Mouse (Mus musculus) hindbrain, embryonic 13.5 days (tissue): ENCODE measurements around the gene Ntan1. TPM values are rescaled to one million over a fixed set of nuclear protein-coding genes. Genes with fewer than 3 reads are reported as not detected.

Experiments
- microRNA-seq: library from miRNA; unstranded; fragments of <30 nt; microRNA quantifications from one replicate; pipeline ENCODE4, GENCODE M21; 2016
- polyA plus RNA-seq: library from polyadenylated mRNA; unstranded; fragments of >200 nt; fragmentation: Nextera tagmentation; extraction: Ambion mirVana; gene quantifications from 2 replicates; pipeline ENCODE4 v1.2.1, GENCODE M21; 2015

Gene Ntan1
- polyA plus RNA-seq, 1 experiment from 2014 or later: 224 TPM

Small RNAs within 50 kb of the gene (microRNA-seq; reads per million reads assigned to microRNA genes)
- not detected for gene Gm27734

Other genes with a start within 250 kb of the Ntan1 start
- gene Parn, start 150.7 kb upstream of the Ntan1 start, polyA plus RNA-seq: 36.2 and 37.3 TPM in 2 replicates
- 51.5 and 54.6 TPM in 2 replicates for gene Bfar, start 147.0 kb upstream of the Ntan1 start, polyA plus RNA-seq
- 8.5 and 8.9 TPM in 2 replicates for gene 3110001I22Rik, start 146.9 kb upstream of the Ntan1 start, polyA plus RNA-seq
- 0.56 and 1.1 TPM in 2 replicates for gene Pla2g10, start 87.9 kb upstream of the Ntan1 start, polyA plus RNA-seq
- 124 and 125 TPM in 2 replicates for gene Rrn3, start 38.1 kb upstream of the Ntan1 start, polyA plus RNA-seq
- gene Pdxdc1, start 84.3 kb downstream of the Ntan1 start, polyA plus RNA-seq: 67.3 and 74.7 TPM in 2 replicates
- gene Mpv17l, start 84.3 kb downstream of the Ntan1 start, polyA plus RNA-seq: 16.0 and 17.0 TPM in 2 replicates
- 128 and 134 TPM in 2 replicates for gene 2900011O08Rik, start 167.8 kb downstream of the Ntan1 start, polyA plus RNA-seq
- gene Ifitm7, start 168.0 kb downstream of the Ntan1 start, polyA plus RNA-seq: 1.1 and 1.3 TPM in 2 replicates